Mouse (Mus musculus) neural tube, embryonic 14.5 days (tissue): ENCODE data around the gene Kalrn. TPM values are rescaled to one million over a fixed set of nuclear protein-coding genes. Genes with fewer than 3 reads are reported as not detected.

Experiments used
- ATAC-seq: fragments of 200-750 bp; cut with Nextera tagmentation; 2 replicates; pipeline ENCODE4 v1.8.0; 2017; ENCODE audit warnings: low read depth, mild to moderate bottlenecking, moderate TSS enrichment, moderate library complexity
- H3K27ac ChIP-seq: fragments of 300-500 bp; sonication (generic); 2 replicates; pipeline ENCODE4 v1.5.1; 2014; ENCODE audit warnings: low read depth, mild to moderate bottlenecking, control low read depth, low read length, moderate library complexity, mixed read lengths
- H3K27me3 ChIP-seq: fragments of 300-500 bp; sonication (generic); 2 replicates; pipeline ENCODE4 v1.6.1; 2014; ENCODE audit warnings: low read length; ENCODE audit not compliant: control insufficient read depth, insufficient read depth
- H3K36me3 ChIP-seq: fragments of 300-500 bp; sonication (generic); 2 replicates; pipeline ENCODE4 v1.6.1; 2014; ENCODE audit warnings: low read length, mixed read lengths; ENCODE audit not compliant: control insufficient read depth, insufficient read depth
- H3K4me1 ChIP-seq: fragments of 300-500 bp; sonication (generic); 2 replicates; pipeline ENCODE4 v1.6.1; 2014; ENCODE audit warnings: low read length; ENCODE audit not compliant: control insufficient read depth, insufficient read depth
- H3K4me2 ChIP-seq: fragments of 300-500 bp; sonication (generic); 2 replicates; pipeline ENCODE4 v1.6.1; 2014; ENCODE audit warnings: mild to moderate bottlenecking, low read depth, low read length, control low read depth
- H3K4me3 ChIP-seq: fragments of 300-500 bp; sonication (generic); 2 replicates; pipeline ENCODE4 v1.5.1; 2014; ENCODE audit warnings: low read depth, low read length, control low read depth, mixed read lengths
- H3K9ac ChIP-seq: fragments of 300-500 bp; sonication (generic); replicated peaks from 2 replicates; pipeline ENCODE4 v1.6.1; 2014; ENCODE audit warnings: low read depth, mild to moderate bottlenecking, control low read depth, low read length, mixed read lengths
- H3K9me3 ChIP-seq: fragments of 300-500 bp; sonication (generic); 2 replicates; pipeline ENCODE4 v1.6.1; 2016; ENCODE audit warnings: low read length; ENCODE audit not compliant: control insufficient read depth
- WGBS: fragments of 180-500 bp; shearing (Covaris S2); extraction: QIAGEN DNeasy Blood & Tissue Kit; methylation state at CpG from one replicate; pipeline ENCODE4 v1.1.7; 2014; 5-methylcytosine and 5-hydroxymethylcytosine counted together
- polyA plus RNA-seq: library from polyadenylated mRNA; unstranded; fragments of >200 nt; fragmentation: Nextera tagmentation; extraction: Ambion mirVana; gene quantifications from 2 replicates; pipeline ENCODE4 v1.2.1, GENCODE M21; 2014

The Kalrn gene
- polyA plus RNA-seq, 1 experiment from 2014 or later, result 34.2 TPM

- Histone ChIP-seq H3K4me2 (no peak overlapping the region), H3K9me3 (no peaks in the 10 kb centered on the region), H3K4me3 (no peak overlapping the region), H3K27me3 (no peaks in the 10 kb centered on the region), H3K36me3 (no peaks in the 10 kb centered on the region), H3K27ac (no peak overlapping the region), H3K9ac (no peak overlapping the region), H3K4me1 (no peaks in the 10 kb centered on the region; the same call in 1 of the 2 replicates)
- 90% methylated on average over 3 of the region's 3 CpGs for WGBS
- no peak for ATAC-seq
These were observed 219.3 kb downstream of the Kalrn start for GRCm38 (mm10) chr16:34354042-34354441.

- no peak overlapping the region for H3K4me3 ChIP-seq
- no peak overlapping the region for H3K9ac ChIP-seq
- no peaks in the 10 kb centered on the region for H3K36me3 ChIP-seq
- 51% methylated on average over 6 of the region's 6 CpGs for WGBS
- H3K4me2 ChIP-seq, result no peak overlapping the region
- H3K27ac ChIP-seq, result no peak overlapping the region
- no peaks in the 10 kb centered on the region for H3K27me3 ChIP-seq
- ATAC-seq, result no peak
- H3K9me3 ChIP-seq, result no peaks in the 10 kb centered on the region
- H3K4me1 ChIP-seq, result no peaks in the 10 kb centered on the region; the same call in 1 of the 2 replicates
These were observed 220.6 kb downstream of the Kalrn start for GRCm38 (mm10) chr16:34352747-34353146.

GRCm38 (mm10) chr16:34351575-34352150, 221.7 kb downstream of the Kalrn start:
- no peak overlapping the region for H3K4me3 ChIP-seq
- no peak overlapping the region for H3K4me2 ChIP-seq
- no peaks in the 10 kb centered on the region for H3K9me3 ChIP-seq
- no peak overlapping the region for H3K9ac ChIP-seq
- no peaks in the 10 kb centered on the region; the same call in 1 of the 2 replicates for H3K4me1 ChIP-seq
- H3K27ac ChIP-seq, result no peak overlapping the region
- H3K36me3 ChIP-seq, result no peaks in the 10 kb centered on the region
- no peaks in the 10 kb centered on the region for H3K27me3 ChIP-seq
- WGBS, result 85% methylated on average over 7 of the region's 7 CpGs
- no peak for ATAC-seq

GRCm38 (mm10) chr16:34347574-34347973, 225.8 kb downstream of the Kalrn start:
- H3K27ac ChIP-seq, result no peak overlapping the region
- H3K9me3 ChIP-seq, result no peaks in the 10 kb centered on the region
- 65% methylated on average over 10 of the region's 10 CpGs for WGBS
- H3K9ac ChIP-seq, result no peak overlapping the region
- no peak overlapping the region for H3K4me2 ChIP-seq
- no peaks in the 10 kb centered on the region for H3K27me3 ChIP-seq
- ATAC-seq, result no peak
- no peak overlapping the region for H3K4me3 ChIP-seq
- H3K36me3 ChIP-seq, result no peaks in the 10 kb centered on the region
- no peaks in the 10 kb centered on the region for H3K4me1 ChIP-seq

GRCm38 (mm10) chr16:34344895-34345876, 228.1 kb downstream of the Kalrn start:
- WGBS, result 90% methylated on average over 8 of the region's 8 CpGs
- no peak overlapping the region for H3K4me2 ChIP-seq
- H3K36me3 ChIP-seq, result no peaks in the 10 kb centered on the region
- H3K4me3 ChIP-seq, result no peak overlapping the region
- ATAC-seq, result no peak
- H3K9ac ChIP-seq, result no peak overlapping the region
- no peaks in the 10 kb centered on the region for H3K4me1 ChIP-seq
- H3K9me3 ChIP-seq, result no peaks in the 10 kb centered on the region
- no peaks in the 10 kb centered on the region for H3K27me3 ChIP-seq
- H3K27ac ChIP-seq, result no peak overlapping the region

DNA sequence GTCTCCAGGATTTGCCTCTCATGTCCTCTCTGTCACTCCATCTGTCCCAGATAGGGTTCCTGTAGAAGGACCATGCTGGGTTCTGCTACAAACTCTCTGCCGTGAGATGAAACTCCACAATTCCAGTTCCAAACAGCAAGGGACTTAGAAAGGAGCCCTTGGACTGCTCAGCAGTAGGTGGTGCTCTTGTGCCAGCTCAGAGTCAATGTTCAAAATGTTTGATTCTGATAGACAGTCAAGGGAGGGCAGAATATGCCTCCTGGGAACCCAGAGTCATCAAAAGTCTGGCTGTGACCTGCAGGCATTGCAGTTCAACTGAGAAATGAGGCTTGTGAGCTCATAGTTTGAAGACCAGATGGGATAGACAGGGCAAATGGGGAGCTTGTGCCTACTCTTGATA, 229.4 kb downstream of the Kalrn start:
- no peak overlapping the region for H3K27ac ChIP-seq
- H3K27me3 ChIP-seq, result no peaks in the 10 kb centered on the region
- no peaks in the 10 kb centered on the region for H3K4me1 ChIP-seq
- no peak overlapping the region for H3K4me2 ChIP-seq
- H3K36me3 ChIP-seq, result no peaks in the 10 kb centered on the region
- H3K9me3 ChIP-seq, result no peaks in the 10 kb centered on the region
- no peak overlapping the region for H3K4me3 ChIP-seq
- no peak overlapping the region for H3K9ac ChIP-seq
- WGBS, result 43% methylated on average over 1 of the region's 1 CpGs
- ATAC-seq, result 0 out of 2 replicates have a peak, but pooled peaks have one; percentile 41

DNA sequence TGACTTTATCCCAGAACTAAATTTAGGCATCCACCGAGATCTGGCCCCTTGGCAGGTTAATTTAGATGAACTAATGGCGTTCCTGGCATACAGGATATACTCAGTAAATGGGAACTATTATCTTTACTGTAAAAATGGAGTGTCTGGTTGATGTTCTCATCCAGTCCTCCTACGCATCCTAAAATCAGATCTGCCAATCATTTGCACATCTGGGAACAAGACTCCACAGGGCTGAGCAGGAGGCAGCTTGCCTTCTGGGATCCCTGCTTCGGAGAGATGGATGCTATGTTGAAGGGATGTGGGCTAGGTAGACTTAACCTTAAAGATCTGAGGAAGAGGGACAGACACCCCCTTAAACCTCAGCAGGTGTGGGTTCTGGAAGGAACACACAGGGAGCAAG, 230.2 kb downstream of the Kalrn start:
- Histone ChIP-seq H3K4me3 (no peak overlapping the region), H3K4me1 (no peaks in the 10 kb centered on the region; the same call in 1 of the 2 replicates), H3K36me3 (no peaks in the 10 kb centered on the region), H3K27me3 (no peaks in the 10 kb centered on the region), H3K27ac (no peak overlapping the region), H3K9me3 (no peaks in the 10 kb centered on the region), H3K4me2 (no peak overlapping the region), H3K9ac (no peak overlapping the region; the same call in 1 of the 2 replicates)
- no peak for ATAC-seq
- WGBS, result 89% methylated on average over 4 of the region's 4 CpGs

DNA sequence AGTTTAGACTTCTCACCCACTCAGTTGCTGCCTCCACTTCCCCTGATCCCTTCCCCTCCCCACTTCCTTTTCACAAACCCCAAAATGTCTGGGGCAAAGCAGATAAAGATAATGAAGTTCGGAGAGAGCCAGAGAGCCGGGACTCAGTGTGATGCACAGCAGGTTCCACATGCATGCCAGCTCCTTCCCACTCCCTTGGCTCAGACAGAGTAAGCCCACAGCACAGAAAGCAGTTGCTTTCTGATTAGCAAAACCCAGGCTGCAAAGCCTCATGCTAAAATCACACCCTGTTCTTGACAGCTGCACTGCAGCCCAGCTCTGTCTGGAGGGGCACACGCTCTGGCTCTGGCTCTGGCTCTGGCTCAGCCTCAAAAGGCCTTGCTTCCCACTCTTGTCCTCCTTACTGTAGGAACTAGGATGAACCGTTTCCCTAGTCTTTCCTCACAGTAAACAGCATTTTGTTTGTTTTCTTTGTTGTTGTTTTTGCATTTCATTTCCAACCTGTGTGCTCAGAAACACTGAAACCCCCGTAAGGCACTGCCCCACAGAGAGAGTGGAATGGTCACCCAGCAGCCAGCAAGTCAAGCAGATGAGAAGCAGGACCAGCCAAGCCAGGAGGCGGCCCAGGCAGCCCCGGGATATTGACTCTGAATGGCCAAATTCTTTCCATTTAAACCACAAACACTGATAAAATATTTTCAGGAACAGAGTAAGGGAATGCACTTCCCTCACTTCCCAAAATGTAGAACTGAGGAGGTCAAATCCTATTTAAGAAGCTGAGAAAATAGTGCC, 230.8 kb downstream of the Kalrn start:
- Histone ChIP-seq H3K4me3 (no peak overlapping the region), H3K9me3 (no peaks in the 10 kb centered on the region), H3K27ac (no peak overlapping the region), H3K9ac (no peak overlapping the region; the same call in 1 of the 2 replicates), H3K36me3 (no peaks in the 10 kb centered on the region), H3K4me1 (no peaks in the 10 kb centered on the region; the same call in 1 of the 2 replicates), H3K27me3 (no peaks in the 10 kb centered on the region), H3K4me2 (no peak overlapping the region)
- 79% methylated on average over 7 of the region's 7 CpGs for WGBS
- ATAC-seq, result no peak
